Mouse (Mus musculus) cerebellum, adult 9-11 months (tissue): ENCODE measurements around the gene Ripk4.

Experiments
- DNase-seq: peaks from one replicate; pipeline ENCODE4 v3.0.0; 2022

Ripk4 gene

DNA sequence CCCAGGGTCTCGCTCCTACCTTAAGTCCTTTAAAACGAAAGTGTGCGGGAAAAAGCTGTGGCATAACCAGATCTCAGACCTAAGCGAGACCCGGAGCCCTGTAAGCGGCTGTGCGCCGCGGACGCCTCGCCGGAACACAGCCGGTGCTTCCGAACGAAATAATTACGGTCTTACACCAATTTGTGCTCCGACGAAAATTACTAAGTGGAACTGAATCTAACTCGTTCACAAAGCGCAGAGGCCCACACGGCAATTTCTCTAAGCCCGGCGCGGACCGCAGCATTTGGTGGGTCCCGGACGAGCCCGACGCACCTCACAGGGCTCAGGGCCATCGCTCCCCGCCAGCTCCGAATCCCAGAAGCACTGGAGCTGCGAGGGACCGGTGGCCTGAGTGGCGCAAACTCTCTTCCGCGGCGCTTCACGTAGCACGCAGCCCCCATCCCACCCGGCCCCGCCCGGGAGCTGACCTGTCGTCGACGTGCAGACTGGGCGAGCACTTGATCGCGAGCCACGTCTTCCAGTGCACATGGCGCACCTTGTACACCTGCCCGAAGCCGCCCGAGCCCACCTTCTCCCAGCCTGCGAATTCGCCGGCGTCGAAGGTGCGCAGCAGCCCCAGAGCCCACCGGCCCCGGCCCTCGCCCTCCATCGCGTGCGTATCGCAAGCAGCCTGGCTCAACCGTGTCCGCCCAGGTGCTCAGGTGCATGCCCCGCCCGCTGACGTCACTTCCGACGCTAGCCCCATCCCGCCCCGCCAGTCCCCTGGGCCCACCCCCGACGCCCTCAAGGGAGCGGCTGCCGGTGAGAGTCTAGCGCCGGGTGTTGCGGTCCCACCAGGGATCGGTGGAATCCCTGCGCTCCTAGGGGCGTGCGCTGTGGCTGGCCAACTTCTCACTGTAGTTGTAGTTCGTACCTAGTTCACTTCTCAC is at the start of gene Ripk4:
Ripk4 (minus strand) TSS at position 727 of the 929 bp plus-strand sequence.
- DNase-seq: no peak

DNA sequence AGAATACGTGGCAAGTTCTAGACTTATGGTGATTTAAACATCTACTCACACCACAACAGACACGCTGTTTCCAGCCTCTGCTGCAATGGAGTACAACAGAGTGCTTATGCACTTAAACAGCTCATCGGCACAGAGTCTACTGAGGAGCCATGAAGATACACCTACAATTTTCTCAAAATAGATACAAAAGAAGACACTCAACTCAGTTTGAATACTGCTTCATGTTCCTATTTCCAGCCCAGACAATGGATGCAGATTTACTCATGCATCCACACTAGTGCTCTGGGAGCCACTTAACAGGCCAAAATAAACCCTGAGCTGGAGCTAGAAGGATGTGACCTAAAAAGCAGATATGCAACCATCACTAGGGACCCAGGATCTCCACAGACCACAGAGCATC is 45.3 kb upstream of the Ripk4 start:
- no peak for DNase-seq

DNA sequence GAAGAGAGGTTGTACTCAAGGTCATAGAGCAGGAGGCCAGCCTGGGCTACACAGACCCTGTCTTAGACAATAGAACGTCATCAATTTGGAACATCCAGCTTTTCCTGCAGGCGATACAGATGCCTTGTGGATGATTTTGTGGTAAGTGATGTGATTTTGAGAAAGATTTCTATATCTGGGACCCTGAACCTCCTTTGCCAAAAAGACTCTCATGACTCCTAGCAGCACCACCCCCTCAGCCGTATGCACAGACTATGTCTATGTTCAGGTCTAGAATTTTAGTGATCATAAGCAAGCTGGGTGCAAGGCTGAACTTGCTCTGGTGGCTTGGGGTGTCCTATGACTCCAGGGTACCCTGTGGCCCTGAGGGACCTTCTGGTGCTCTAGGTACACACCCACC is 42.1 kb upstream of the Ripk4 start:
- DNase-seq: no peak

DNA sequence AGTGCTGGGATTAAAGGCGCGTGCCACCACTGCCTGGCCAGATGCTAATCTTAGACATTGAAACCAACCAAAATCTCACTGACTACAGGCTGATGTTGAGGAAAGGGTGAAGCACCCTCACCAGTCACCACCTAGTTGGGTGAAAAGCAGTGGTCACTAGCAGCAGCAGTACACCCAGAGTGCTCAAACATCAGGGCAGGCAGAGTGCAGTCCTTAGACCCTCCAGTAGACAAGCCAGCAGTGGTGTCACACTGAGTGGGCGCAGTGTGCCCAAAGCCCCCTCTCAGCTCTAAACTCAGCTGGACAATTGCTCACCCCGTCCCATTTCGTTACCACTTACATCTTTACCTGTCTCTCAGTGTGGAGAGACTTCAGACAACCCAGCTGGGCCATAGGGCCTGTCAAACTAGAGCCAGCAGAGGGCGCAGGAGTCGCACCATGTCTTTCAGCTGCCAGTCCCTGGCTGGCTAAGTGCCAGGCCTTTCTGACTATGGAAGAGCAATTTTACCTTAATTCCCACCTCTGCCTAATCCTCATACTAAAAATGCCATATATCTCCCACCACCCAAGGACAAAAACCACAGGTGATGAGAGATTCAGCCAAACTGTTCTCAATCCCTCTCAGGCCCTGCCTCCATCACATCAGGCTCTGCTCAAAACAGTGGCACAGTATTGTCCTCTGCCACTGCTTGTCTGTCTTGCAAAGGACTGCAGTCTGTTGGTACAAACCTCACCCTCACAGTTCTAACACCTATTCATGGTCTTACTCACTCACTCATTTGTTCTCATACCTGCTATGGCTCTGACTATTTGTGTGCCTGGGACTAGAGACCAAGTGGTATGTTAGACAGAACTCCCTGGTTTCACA is 41.3 kb upstream of the Ripk4 start:
- DNase-seq: peak; percentile 72

DNA sequence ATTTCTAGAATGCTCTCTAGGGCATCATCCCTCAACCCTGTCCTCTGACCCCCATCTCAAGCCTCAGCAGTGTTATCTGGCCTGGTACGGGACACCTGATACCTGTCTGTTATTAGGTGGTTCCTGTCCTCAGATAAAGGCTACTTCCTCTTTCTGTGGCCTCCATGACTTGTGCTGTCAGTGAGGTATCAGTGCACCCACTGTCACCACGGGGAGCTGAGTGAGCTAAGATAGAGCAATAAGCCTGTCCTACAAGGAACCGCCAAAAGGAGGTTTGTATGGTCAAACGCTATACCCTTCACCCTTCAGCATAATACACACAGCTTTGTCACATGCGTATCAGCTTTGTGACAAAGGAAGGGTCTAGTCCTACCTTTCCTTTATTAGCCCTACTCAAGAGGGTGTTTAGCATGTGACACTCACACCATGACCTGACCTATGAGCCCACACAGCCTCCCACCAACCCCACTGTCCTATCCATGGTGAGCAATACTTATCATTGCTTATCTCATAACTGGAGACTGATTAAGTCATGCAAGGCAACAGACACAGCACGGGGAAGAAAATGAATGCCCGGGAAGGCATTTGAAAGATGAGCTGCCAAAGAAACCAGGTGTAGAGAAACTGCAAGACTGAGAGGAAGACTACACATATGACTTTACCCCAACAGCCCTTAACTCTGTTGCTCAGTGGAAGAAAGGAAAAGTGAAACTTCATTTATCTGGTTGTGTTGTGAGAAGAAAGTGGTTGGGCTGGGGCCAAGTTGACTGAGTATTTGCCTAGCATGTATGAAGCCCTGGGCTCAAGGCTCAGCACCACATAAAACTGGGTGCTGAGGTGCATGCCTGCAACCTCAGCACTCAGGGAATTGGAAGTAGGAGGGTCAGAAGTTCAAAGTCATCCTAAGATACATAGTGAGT is 34.6 kb upstream of the Ripk4 start:
- DNase-seq: no peak

DNA sequence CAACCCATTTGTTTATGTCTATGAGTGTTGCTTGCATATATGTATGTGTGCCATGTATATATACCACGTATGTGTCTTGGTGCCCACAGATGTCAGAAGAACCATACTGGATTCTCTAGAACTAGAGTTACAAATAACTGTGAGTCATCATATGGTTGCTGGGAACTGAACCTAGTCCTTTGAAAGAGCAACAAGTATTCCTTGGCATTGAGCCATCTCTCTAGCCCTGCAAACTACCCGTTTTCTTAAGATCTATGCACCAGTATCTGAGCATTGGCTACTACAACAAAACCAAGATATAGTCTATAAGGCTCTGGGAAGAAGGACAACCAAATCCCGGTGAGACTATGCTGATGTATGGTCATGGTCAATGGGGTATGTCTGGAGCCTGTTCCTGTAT is 33.6 kb upstream of the Ripk4 start:
- no peak for DNase-seq

DNA sequence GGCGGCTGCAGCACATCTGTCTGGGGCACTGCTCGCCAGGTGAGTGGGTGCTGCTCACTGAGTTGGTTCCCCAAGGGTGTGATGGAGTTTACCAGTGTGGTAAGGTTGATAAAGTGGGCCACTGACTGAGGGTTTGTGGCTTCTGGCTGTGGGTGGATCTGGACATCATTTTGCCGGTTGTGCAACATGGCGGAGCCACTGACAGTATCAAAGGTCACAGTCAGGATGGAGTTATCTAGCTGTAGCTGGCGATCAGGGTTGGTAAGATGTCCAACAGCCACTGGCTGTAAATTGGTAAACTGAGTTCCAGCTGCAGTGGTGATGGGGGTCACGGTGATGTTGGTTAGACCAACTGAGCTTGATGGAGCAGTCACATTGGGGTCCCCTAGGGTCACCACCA is 30.7 kb upstream of the Ripk4 start:
- no peak for DNase-seq

DNA sequence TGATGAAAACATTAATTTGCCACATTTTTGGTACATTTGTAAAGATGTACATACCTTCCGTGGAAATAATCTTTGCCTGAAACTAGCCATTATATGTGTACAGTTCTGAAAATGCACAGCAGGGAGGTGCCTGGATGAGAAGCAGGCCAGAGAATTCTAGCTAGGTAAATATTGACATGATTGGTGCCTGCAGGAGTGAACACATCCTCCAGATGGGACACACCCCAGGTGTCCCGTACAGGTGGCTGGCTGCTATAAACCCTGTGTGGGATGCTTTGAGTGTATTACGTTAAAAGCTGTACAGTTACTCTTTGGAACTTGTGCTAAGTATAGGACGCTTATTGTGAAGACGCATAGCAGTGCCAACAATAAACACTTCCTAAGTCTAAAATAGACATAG is 19.5 kb upstream of the Ripk4 start:
- DNase-seq: no peak

DNA sequence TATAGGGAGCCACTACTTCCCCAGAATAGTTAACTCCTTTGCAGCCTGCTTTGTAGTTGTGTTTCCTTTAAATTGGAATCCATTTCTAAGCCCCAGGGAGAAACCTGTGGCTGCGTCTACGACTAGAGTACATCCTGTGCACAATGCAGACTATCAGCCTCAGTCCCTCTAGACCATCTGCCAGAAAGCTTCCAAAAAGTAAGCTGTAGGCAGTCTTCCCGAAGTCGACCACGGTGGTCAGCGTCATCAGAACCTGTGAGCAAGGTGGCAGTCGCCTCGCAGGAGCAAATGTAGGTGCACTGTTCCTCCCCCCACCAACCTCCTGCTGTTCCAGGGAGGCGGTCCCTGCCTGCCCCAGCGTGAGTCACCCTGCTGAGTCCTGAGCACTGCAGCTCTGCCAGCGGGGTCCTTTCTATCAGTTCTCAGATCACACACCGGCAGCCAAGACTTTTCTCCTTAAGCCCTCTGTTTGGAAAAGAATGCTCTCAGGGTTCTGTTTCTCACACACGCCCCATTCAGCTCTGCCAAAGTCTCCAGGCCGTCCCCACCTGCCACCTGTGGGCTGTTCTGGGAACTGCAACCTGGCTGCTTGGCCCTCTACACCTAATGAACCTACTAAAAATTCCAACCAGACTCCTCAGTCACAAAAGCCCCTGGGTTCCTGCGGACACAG is 14.9 kb upstream of the Ripk4 start:
- DNase-seq: peak; percentile 57

DNA sequence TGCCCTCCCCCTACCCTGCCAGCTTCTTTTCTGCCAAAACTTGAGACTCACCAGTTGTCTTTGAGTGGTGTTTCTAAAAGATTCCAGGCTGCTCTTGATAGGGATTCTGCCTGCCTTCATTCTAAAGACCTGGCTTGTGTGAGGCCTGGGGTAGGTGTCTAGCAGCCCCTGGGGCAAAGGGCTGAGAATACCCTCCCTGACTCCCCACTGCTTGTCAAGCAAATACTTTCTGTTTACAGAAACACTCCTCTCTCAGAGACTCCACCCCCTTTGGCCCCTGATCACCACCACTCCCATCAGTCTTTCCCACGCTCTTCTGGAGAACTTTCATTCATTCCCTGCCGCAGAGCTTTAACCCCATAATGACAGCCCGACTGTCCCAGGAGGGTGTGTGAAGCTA is 2.9 kb upstream of the Ripk4 start:
- DNase-seq: no peak

DNA sequence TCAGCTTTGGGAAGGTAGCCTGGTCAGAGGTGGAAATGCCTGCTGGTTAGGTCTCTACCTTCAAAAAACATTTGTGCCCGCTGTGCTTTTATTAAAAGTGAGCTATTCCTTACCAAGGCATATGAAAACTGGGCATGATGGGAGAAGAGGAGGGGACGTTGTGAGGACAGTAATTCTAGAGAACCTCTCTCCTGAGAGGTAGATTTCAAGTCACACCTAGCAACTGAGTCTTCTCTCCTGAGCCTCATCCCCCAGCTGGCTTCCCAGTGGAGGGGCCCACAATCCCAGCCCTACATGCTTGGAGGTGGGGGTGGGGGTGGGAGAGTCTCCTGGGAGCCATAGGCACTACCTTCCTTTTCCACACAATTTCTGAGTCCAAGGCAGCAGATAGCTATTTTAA is 1.0 kb upstream of the Ripk4 start:
- no peak for DNase-seq

DNA sequence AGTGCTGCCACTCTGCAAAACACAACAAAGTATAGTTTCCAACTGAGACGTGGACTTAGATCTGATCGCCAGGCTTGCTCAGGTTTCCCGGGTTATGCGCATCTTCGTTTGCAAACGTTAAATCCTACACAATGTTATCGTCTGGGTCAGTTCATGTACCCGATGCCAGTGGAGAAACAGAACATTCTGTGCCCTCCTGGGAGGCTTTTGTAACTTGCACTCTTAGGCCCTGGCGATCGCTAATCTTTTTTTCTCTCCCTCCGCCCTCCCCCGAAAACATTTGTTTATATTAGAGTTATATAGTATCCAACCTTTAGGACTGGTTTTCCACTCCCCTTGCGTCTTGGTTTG is 378 bp upstream of the Ripk4 start:
- no peak for DNase-seq

DNA sequence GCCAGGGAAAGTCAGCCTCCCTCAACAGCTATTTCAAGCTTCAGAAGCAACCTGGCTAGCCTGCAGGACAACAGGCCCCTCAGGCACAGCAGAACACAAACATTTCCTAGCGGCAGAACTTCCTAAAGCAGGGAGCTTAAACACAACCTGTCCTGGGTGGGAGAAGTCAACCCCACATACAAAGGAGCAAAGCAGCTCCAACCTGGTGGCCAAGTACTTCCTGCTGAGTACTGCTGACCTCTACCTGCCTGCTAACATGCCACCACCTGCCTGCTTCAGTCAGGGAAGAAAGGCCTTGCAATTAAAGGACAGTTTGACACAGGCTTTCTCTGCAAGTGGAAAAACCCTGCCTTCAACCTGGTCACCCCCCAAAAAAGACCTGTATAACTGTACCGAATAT is 1.8 kb downstream of the Ripk4 start:
- DNase-seq: no peak

DNA sequence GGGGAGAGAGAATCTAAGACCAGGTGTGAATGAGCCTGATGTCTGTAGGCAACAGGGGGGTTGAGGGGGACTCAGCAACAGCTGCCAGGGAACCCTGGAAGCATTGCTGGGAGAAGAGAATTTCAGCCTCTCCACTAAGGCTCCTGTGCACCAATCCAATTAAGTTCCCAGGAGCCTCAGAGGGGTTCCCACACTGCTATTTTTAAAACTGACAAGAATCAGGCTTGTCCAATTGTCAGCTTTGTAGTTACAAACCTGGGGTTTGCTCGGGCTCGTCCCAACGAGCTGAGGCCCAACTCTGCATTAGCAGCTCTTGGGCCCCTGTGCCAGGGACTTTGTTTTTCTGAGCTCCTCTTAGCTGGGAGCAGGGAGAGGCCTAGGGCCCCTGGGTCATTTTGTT is 3.9 kb downstream of the Ripk4 start:
- DNase-seq: no peak

DNA sequence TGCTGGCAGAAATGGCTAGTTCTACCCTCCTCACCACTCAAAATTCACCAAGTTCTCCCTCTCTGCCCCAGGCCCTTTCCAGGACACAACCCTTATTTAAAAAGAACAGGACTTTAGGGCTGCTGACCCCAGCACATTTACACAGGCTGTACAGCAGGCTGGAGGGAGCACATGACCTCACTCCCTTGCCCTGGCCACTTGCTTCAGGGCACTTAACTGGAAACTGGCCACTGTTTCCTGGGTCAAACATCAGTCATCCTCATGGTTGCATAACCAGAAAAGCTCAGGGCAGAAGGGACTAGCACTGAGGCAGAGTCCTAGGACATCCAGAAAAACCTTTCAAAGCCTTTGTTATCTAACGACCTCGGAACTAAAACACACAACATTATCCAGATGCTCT is 5.3 kb downstream of the Ripk4 start:
- no peak for DNase-seq

DNA sequence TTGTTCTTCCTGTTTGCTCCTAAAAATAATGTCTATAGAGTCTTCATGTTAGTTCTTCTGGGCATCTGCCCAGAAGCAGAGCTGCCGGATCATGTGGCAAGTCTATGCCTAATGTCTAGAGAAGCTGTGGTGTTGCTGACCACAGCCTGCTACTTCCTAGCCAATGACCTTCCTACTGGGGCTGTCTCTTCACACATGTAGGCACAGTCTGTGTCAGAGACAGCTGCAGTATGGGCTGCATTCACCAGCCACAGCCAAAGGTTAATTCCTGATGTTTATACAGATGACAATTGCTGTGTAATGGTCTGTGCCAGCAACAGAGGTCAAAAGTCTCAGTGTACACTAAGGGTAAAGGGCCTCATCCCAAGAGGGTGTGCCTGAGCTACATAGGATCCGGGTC is 7.1 kb downstream of the Ripk4 start:
- DNase-seq: no peak

DNA sequence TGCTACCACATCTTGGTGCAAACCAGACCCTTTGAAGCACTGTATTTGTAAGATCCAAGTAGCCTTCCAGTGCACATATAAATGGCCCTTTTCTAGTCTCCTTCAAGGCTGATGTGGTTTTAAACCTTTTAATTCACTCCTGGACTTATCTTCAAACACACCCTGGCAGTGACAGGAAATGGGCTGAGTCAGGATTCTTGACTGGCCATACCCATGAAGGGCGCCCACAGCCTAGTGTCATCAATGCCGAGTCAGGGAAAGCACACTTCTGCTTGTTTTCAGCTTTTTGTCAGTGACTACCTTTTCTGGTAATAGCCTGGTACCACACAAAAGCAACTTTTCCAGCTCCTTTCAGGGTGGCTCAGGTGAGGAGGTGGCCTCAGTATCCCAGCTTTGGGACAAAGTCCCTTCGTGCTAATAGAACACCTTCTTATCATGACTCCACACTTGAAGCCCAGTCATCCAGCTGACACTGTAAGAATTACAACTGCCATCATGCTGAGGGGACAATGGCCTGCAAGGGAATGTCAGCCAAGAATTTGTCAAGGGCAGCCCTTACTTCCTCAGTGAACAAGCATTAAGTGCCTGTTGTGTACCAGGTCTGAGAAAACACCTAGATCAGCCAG is 11.2 kb downstream of the Ripk4 start:
- DNase-seq: no peak

DNA sequence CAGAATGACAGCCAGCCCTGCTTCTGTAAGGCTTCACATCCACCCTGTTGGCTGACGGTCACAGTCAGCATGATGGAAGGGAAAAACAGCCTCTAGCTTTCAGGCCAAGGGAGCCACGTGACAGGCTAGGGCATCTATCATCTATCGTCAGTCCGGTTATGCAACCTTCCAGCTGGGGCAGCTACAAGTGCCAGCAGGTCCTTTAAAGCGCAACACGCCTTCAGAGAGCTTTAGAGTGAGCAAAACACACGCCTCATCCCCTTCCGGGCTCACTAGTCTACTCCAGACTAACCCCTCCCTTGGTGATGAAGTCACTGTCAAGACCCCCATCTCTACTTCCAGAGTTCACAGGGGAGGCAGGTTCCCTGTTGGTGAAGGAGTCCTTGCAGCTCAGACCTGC is 11.7 kb downstream of the Ripk4 start:
- DNase-seq: no peak

DNA sequence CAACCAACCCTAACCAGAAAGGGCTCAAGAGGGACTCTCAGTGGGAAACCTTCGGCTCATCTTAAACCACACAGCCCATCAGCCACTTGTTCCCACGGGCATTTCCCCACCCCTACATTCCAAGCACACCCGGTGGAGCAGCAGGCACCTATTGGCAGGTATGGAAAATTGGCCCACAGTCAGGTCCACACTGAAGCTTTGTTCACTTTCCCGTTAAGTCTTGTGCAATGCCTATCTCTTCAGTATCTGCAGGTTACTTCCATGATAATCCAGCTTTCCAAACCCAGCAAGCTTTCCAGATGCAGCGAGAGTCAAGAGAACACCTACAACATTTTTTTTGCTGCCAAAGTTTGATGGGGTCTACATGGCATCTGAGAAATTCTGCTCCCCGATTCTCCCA is 15.2 kb downstream of the Ripk4 start:
- DNase-seq: no peak

DNA sequence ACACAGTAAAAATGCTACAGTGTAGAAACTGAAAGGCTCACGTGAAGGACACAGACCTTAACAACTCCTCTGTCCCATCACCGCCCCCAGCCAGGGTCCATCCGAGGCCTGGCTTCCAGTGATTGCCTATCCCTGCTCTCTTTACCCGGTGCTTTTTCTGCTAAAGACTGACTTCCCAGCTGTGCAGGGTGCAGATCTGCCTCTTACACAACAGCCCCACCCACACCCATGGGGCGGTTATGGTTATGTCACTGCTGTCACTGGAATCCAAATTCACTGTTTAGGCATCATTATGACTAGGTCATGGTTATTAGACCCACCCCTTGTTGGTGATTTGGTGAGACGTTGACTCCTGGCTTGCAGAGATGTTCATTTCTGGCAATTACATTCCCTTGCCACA is 25.6 kb downstream of the Ripk4 start:
- no peak for DNase-seq

DNA sequence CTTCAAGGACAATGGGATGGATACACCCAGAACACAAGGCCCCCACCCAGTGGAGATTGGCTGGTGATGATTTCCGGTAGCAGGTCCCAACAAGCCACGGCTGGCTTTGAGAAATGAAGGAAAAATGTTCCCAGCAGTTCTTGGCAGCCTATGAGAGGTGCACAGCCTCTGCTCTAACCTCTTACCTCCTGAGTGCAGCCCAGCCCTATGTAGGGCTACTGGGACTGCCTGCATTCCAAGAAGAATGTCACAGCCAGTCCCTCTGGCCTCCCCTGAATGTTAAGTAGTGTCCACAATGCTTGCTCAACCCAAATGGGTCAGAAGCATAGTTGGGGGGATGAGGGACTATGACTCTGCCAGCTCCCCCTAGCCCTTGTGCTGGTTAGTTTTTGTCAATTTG is 27.0 kb downstream of the Ripk4 start:
- DNase-seq: peak; percentile 7

DNA sequence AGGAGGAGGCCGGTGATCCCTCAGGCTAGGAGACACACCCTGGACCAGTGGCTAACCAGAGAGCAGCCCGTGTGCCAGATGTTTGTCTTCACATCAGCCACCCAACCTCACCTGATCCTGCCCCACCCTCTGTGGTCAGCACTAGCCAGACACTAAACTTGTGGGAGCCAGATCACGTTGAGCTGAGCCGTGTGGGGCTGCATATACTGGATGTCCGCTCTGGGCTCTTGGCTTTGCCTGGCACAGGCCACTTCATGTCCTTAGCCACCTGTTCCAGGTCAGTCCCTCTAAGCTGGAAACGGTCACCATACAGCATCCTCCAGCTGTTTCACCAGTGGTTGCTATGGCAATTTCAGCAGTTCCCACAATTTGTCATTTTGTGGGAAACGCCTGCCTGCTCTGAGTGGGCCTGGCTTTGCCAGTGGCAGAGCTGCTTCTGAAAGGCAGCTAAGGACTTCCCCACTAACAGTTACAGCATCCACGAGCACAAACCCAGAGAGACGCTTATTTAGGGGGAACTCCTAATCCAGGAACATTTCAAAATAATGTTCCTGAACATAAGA is 28.7 kb downstream of the Ripk4 start:
- no peak for DNase-seq
